Mouse (Mus musculus): ENCODE results near the gene U2af1. TPM values are rescaled to one million over a fixed set of nuclear protein-coding genes. Genes with fewer than 3 reads are reported as not detected.

The U2af1 gene
- 230 and 231 TPM in 2 replicates for polyA plus RNA-seq (2015; fragmentation: Nextera tagmentation; extraction: Ambion mirVana)

GRCm38 (mm10) chr17:31658468-31659185 lies at the start of gene U2af1:
TSS of gene U2af1 (minus strand) at chr17:31658892.

DNA sequence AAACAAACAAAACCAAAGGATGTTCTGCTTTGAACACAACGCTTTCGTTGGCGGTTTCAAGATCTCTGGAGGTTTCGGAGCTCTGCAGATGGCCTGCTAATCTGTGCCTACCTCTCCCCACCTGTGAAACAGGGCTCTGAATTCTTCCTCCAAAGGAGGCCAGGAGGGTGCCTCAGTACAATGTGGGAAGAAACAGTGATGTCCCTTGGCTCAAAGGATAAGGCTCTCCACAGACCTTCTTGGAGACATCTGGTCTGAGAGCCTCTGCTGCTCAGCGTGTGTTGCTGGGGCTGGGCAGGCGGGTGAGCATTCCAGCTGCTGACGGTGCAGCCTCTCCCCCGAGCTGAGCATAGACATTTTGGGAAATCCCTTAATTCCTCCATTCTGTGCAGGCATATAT lies 18.8 kb upstream of the U2af1 start, which contains the start of gene Cryaa:
Cryaa (plus strand) TSS at position 301 of the 400 bp plus-strand sequence.

GRCm38 (mm10) chr17:31636942-31637811 lies 21.5 kb downstream of the U2af1 start, which contains the start of gene Cbs:
TSS of gene Cbs (minus strand) at chr17:31637238.

Other genes starting within 250 kb of the U2af1 start
- gene Wdr4, start 138.9 kb downstream of the U2af1 start, polyA plus RNA-seq (2015; fragmentation: Nextera tagmentation; extraction: Ambion mirVana) = 21.5 and 22.7 TPM in 2 replicates
- 172 and 189 TPM in 2 replicates for gene Ndufv3, start 138.8 kb downstream of the U2af1 start, polyA plus RNA-seq (2015; fragmentation: Nextera tagmentation; extraction: Ambion mirVana)
- gene Pknox1, start 94.2 kb downstream of the U2af1 start, polyA plus RNA-seq (2015; fragmentation: Nextera tagmentation; extraction: Ambion mirVana) = 16.4 and 17.1 TPM in 2 replicates
- 0.07 and 0.13 TPM in 2 replicates for gene Cbs, start 21.7 kb downstream of the U2af1 start, polyA plus RNA-seq (2015; fragmentation: Nextera tagmentation; extraction: Ambion mirVana)
- gene Cryaa, start 18.9 kb upstream of the U2af1 start, polyA plus RNA-seq (2015; fragmentation: Nextera tagmentation; extraction: Ambion mirVana) = 0.16 TPM in 1 of 2 replicates, not detected in the other
- 4.8 and 6.5 TPM in 2 replicates for gene Sik1, start 196.9 kb upstream of the U2af1 start, polyA plus RNA-seq (2015; fragmentation: Nextera tagmentation; extraction: Ambion mirVana)

Measured in spleen, postnatal 0 days (tissue).